Mouse (Mus musculus) heart, postnatal 25 days (tissue): Measurements from ENCODE around the gene Zfp598. TPM values are rescaled to one million over a fixed set of nuclear protein-coding genes. Genes with fewer than 3 reads are reported as not detected.

Experiments
- DNase-seq: peaks from one replicate; pipeline ENCODE4 v3.0.0; 2022; ENCODE audit warnings: low spot score
- intact Hi-C: fragments of 180-260 bp; cut with DNase I; formaldehyde crosslinking; loops from one replicate; pipeline ENCODE4 v1.15.1; 2025
- total RNA-seq, 2 experiments: library from RNA; stranded (reverse); gene quantifications; 2 replicates each; pipeline ENCODE4 v1.2.3; 2021

Zfp598 gene
- total RNA-seq = 10 to 100 TPM; 17.5 to 17.9 TPM

- intact Hi-C loops = loop anchor here (5.0 kb wide), 3 partner anchors 42 to 192 kb away; partner anchors contain the start of genes Mlst8 and Traf7
- DNase-seq = peak; percentile 91
Measured at GRCm38 (mm10) chr17:24669545-24670245, at the start of gene Zfp598. TSS of gene Zfp598 (plus strand) at chr17:24669687.

GRCm38 (mm10) chr17:24625472-24625871 is 44.0 kb upstream of the Zfp598 start:
- no peak for DNase-seq
- intact Hi-C loops = loop anchor here (5.0 kb wide), 2 partner anchors 42 to 93 kb away; partner anchors contain the start of genes Rab26 and Zfp598

GRCm38 (mm10) chr17:24628646-24629045 is 40.8 kb upstream of the Zfp598 start:
- intact Hi-C loops = loop anchor here (2.0 to 5.0 kb wide), 3 partner anchors 26 to 96 kb away; partner anchors contain the start of genes Rab26 and Zfp598
- no peak for DNase-seq

- no peak for DNase-seq
- intact Hi-C loops = no loop called here
Measured at GRCm38 (mm10) chr17:24630072-24630471, 39.4 kb upstream of the Zfp598 start.

GRCm38 (mm10) chr17:24632167-24632812 is 37.2 kb upstream of the Zfp598 start, which contains the start of the genes Tsc2 and Nthl1:
TSS of gene Tsc2 (minus strand) at chr17:24632630.
TSS of gene Nthl1 (plus strand) at chr17:24632680.
- intact Hi-C loops = no loop called here
- peak; percentile 72 for DNase-seq

- peak; percentile 71 for DNase-seq
- intact Hi-C loops = no loop called here
Measured at GRCm38 (mm10) chr17:24632813-24633449, 36.6 kb upstream of the Zfp598 start.

GRCm38 (mm10) chr17:24633831-24634230 is 35.7 kb upstream of the Zfp598 start:
- intact Hi-C loops = loop anchor here (2.0 kb wide), 1 partner anchor 15 kb away; no protein-coding TSS in a partner anchor
- no peak for DNase-seq

GRCm38 (mm10) chr17:24635024-24635423 is 34.5 kb upstream of the Zfp598 start:
- peak; percentile 48 for DNase-seq
- intact Hi-C loops = loop anchor here (2.0 kb wide), 1 partner anchor 14 kb away; no protein-coding TSS in a partner anchor

- intact Hi-C loops = loop anchor here (2.0 kb wide), 1 partner anchor 13 kb away; no protein-coding TSS in a partner anchor
- no peak for DNase-seq
Measured at GRCm38 (mm10) chr17:24635694-24636093, 33.8 kb upstream of the Zfp598 start.

GRCm38 (mm10) chr17:24636781-24637481 is 32.6 kb upstream of the Zfp598 start:
- intact Hi-C loops = no loop called here
- DNase-seq = no peak

GRCm38 (mm10) chr17:24638214-24638613 is 31.3 kb upstream of the Zfp598 start:
- intact Hi-C loops = no loop called here
- no peak for DNase-seq

- intact Hi-C loops = no loop called here
- DNase-seq = peak; percentile 67
Measured at GRCm38 (mm10) chr17:24638840-24639239, 30.6 kb upstream of the Zfp598 start.

- intact Hi-C loops = no loop called here
Measured at GRCm38 (mm10) chr17:24639571-24639988, 29.9 kb upstream of the Zfp598 start.

GRCm38 (mm10) chr17:24640119-24640518 is 29.4 kb upstream of the Zfp598 start:
- no peak for DNase-seq
- intact Hi-C loops = no loop called here

More at GRCm38 (mm10) chr17:24639571-24639988, 29.9 kb upstream of the Zfp598 start:
- no peak for DNase-seq

GRCm38 (mm10) chr17:24640581-24640980 is 28.9 kb upstream of the Zfp598 start:
- intact Hi-C loops = no loop called here
- no peak for DNase-seq

GRCm38 (mm10) chr17:24641944-24642343 is 27.5 kb upstream of the Zfp598 start:
- intact Hi-C loops = no loop called here
- DNase-seq = no peak

GRCm38 (mm10) chr17:24642791-24643343 is 26.6 kb upstream of the Zfp598 start:
- DNase-seq = no peak
- intact Hi-C loops = no loop called here

- no peak for DNase-seq
Measured at GRCm38 (mm10) chr17:24644030-24644715, 25.3 kb upstream of the Zfp598 start.

More at GRCm38 (mm10) chr17:24644030-24644715, 25.3 kb upstream of the Zfp598 start:
- intact Hi-C loops = no loop called here
